Mouse (Mus musculus) thymus, postnatal 10 days (tissue): ENCODE results near the gene Dffb.
A peak's percentile ranks its signal among the peaks of the same experiment; 100 is the strongest.

Experiments used
- DNase-seq, 2 experiments: peaks; one replicate each; pipeline ENCODE4 v3.0.0; 2021; ENCODE audit warnings: low spot score in 2 of 2

Gene Dffb

DNA sequence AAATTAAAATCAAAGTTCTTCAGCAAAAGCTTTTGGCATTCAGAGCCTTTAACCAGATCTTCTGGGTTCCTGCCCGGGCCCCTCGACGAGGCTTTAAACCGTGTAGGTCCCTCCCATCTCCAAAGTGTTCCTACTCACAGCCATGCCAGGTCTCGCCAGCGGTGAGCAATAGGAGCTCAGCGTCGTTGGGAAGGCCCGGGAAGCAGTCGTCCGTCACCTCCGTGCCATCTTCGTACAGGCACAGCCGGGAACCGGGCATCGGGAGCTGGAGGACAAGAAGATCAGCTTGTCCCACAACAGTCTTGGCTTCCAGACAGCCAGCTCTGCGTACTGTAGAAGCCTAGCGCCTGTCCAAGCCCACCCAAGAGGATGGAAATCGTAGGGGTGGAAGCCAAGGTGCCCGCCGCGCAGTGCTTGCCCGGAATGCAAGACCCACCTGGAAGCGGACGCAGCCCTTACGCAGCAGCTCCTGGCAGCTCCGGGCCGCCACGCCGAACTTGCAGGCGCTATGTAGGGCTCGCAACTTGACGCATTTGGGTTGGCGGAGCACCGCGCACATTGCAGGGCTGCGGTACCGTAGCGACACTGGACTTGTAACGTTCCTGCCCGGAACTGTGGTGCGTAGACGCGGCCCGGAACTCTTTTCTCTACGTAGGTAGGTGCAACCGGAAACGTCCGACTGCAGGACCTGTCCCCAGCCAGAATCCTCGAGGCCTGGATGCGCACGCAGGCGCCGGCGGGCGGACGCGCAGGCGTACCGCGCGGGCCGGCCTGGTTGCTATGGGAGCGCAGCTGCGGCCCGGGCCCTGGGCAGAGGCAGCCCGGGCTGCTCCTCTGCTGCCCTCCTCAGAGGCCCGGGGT lies at the start of gene Dffb, which contains the start of gene Cep104:
Gene Dffb, minus strand, starts transcription at position 696 of the 861 bp plus-strand sequence.
Gene Cep104, plus strand, starts transcription at position 764 of the 861 bp plus-strand sequence.
- peak; percentile 82 to 90 for DNase-seq

DNA sequence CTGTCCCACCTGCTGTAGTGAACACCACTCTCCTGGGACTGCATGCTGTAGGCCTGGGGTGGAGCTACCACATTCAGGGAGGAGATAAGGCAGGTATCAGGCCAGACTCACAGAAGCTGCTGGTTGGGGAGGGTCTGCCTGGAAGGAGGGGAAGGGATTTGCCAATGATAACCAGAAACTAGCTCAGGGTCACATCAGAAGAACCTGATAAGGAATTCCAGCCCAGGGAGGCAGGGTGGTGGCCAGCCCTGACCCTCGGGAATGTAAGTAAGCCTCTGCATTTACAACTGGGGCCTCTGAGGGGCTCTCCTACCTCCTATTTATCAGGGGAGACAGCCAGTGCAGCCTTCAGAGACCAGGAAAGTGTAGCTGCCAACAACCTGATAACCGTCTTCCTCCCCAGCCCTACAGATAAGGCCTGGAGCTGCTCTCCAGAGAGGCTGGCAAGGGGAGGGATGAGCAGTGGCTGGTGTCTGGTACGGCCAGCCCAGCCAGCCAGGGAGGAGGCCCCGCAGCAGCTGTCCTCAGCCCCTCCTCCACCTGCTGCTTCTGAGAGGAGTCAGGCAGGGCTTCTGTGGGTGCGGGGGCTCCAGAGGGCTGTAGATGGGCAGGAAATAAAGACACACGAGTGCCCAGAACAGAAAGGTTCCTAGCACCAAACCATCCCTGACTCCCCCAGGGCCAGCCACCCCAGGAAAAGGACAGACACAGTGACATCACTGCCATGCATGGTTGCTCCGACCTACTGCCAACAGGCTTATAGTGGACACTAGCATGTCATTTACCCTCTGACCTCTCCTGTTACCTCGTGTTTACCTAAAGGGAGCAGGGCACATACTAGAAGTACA lies 49.1 kb upstream of the Dffb start:
- no peak for DNase-seq

DNA sequence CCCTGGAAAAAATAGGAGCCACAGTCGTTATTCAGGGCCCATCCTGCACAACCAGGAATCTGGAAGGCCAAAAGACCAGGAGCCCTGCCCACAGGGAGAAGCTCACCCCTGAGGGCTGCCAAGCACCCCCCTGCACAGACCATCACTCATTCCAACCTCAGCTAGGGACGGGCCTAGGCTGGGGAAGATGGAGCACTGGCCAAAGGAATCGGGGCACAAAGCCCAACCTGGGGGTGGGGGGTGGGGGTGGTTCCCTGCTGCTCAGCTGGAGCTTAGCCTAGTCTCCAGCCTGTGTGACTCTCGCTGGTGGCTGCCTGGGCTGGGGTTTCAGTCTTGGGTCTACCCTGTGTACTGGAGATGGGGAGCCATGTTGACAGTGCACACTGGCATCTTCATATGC lies 47.9 kb upstream of the Dffb start:
- no peak for DNase-seq

DNA sequence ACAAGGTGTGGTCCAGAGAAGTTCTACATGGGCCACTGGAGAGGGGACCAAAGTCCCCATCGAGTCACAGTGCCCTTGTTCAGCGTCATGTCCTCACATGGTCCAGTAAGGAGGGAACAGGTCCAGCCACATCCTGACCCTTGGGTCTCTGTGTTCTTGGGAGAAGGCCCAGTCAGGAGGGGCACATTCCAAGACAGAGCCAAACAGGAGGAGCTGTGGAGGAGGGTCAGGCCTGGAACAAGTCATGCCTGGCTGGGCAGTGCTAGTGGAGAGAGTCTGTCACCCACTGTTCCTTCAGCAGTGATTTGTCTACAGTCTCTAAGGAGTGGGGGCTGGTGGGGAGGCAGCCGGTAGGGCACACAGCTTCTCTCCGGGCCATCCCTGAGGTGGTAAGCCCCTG lies 47.5 kb upstream of the Dffb start:
- no peak for DNase-seq

DNA sequence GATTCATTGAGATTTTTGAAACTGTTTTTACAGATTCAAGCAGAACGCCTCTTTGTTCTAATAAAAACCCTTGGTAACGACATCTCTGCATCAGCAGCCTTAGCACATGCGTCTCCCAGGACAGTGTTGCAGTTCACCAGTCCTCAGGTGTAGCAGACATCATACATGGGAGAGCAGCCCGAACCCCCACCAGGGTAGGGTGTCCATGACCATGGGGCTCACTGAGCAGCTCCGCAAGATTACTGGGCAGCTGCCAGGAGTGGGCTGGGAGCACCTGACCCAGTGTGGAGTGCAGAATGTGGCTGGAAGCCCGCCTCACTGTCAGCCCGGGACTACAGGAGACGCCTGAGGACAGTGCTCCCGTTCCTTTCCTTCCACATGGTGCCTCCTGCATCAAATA lies 46.5 kb upstream of the Dffb start:
- no peak for DNase-seq

DNA sequence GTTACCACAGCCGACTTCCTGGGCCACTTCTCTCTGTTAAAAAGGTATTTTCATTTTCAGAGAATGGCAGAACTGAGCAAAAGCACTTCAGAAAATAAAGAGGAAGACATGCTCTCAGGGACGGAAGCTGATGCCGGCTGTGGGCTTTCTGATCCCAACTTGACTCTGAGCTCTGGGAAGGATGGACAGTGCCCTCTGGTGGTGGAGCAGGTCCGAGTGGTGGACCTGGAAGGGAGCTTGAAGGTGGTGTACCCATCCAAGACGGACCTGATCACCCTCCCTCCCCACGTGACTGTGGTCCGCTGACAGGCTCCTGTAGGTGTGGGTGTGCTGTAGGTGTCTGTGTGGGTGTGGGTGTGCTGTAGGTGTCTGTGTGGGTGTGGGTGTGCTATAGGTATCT lies 44.6 kb upstream of the Dffb start:
- peak in 1 of 2 experiments; percentile 45 for DNase-seq

DNA sequence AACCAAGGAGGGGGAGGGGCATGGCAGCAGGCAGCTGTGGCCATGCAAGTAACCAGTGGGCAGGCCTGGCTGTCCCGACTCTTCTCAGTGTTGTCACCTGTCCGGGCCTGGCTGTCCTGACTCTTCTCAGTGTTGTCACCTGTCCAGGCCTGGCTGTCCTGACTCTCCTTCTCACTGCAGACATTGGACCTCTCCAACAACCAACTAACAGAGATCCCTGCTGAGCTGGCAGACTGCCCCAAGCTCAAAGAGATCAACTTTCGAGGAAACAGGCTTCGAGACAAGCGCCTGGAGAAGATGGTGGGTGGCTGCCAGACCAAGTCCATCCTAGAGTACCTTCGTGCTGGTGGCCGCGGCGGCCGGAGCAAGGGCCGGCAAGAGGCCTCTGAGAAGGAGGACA lies 40.5 kb upstream of the Dffb start:
- DNase-seq: no peak

DNA sequence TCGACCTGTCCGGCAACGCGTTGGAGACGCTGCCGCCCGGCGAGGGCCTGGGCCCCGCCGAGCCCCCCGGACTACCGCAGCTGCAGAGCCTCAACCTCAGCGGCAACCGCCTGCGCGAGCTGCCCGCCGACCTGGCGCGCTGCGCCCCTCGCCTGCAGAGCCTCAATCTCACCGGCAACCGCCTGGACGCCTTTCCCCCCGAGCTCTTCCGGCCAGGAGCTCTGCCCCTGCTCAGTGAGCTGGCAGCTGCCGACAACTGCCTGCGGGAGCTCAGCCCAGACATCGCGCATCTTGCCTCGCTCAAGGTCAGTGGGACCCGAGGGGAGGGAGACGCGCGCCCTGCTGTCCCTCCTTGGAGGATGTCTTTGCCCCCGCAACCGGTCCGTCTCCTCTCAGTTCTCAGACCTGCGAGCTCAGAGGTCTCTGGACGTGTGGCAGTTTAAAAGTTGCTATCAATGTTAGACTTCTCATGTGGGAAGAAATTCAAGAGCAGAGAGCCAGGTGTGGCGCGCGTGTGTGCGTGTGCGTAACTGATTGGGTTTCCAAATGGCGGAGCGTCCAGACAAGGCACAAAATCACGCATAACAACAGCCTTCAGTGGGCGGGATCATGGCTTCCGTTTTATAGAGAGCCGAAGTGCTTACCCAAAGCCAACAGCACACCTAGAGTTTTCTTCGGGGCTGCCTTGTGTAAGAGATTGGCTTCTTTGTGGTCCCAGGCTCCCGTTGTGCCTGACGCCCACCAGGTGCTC lies 37.4 kb upstream of the Dffb start:
- DNase-seq: peak; percentile 11 to 22

DNA sequence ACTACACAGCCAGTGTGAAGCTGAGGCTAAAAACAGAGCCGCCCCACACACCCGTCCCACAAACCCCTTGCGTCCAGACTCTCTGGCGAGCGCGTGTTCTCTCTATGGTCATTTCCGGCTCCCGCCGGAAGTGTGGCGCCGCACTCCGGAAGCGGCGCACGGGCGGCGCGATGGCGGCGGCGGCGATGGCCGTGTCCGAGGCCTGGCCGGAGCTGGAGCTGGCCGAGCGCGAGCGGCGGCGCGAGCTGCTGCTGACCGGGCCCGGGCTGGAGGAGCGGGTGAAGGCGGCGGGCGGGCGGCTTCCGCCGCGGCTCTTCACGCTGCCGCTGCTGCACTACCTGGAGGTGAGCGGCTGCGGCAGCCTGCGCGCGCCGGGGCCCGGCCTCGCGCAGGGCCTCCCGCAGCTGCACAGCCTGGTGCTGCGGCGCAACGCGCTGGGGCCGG lies 36.7 kb upstream of the Dffb start, which contains the start of gene Lrrc47:
Gene Lrrc47, plus strand, starts transcription at position 86 of the 444 bp plus-strand sequence.
- DNase-seq: peak; percentile 64 to 70

DNA sequence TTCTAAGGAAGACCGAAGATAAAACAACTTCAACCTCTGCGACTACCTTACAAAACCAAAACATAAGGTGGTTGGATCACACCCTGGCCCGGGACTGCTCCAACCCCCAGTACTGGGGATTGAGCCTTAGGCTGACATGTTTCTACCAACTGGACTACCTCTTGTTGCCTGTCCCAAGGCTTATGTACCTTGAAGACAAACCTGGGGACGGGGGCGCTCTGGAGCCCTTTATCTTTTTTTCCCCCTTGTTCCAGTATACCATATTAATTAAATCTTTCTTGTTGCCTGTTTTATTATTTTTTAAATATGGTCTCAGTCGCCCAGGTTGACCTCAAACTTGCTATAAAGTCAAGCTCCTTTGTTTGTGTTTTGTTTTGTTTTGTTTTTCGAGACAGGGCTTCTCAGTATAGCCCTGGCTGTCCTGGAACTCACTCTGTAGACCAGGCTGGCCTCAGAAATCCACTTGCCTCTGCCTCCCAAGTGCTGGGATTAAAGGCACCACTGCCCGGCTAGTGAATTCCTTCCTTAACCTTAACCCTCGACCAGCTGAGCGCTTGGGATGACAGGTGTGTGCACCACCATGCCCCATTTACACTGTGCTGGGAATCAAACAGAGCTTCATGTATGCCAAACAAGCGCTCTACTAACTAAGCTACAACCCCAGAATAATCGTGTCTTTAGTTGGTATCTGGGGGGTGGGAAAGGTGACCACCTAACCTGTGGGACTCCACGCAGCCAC lies 36.1 kb upstream of the Dffb start:
- DNase-seq: no peak

DNA sequence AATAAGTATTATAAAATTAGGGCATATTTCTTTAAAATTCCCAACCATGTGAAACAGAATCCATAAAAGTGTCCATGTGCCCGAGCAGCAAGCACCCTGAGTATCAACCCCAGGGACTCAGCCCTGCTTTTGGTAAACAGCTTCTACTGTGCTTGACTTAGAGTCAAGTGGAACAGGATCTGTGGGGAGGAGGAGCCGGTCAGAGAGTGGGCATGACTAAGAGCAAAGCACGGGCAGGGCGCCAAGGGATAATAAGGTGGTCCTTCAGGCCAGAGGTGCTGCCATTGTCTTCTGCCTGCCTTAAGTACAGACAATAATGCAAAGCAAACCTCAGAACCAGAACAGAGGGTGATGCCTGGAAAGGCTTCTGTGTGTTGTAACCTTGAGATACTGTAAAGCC lies 32.8 kb upstream of the Dffb start:
- DNase-seq: no peak

DNA sequence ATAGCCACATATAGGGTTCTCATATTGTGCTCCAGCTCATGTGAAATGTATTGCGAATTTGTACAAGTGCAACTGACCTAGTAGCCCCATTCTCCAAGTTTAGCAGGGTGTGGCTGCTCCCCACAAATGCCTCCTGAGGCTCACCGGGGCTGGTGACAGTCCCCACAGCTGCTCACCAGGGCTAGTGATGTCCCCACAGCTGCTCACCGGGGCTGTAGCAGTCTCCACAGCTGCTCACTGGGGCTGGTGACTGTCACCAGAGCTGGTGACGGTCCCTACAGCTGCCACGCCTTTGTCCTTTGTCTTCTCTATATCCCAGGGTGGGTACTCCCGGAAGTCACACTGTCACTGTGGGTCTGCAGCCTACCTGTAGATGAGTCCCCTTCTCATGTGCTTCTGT lies 31.3 kb upstream of the Dffb start:
- no peak for DNase-seq

DNA sequence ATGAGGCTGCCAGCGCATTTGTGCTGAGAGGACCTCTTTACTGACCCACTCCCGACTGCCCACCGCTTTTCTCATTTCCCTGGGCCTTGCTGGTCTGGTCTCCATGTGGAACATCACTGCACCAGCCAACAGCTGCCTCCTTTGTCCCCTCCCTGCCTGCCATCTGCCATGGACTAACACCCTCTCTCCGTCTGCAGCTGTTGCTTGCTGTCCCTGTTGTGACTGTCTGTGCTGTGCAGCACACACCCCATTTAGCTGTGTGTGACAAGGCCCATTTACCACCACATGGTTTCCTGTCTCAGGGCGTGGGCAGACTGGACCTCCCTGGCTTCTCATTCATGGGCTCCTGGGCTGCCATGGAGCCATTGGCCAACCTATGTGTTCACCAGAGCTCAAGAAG lies 30.6 kb upstream of the Dffb start:
- DNase-seq: no peak

DNA sequence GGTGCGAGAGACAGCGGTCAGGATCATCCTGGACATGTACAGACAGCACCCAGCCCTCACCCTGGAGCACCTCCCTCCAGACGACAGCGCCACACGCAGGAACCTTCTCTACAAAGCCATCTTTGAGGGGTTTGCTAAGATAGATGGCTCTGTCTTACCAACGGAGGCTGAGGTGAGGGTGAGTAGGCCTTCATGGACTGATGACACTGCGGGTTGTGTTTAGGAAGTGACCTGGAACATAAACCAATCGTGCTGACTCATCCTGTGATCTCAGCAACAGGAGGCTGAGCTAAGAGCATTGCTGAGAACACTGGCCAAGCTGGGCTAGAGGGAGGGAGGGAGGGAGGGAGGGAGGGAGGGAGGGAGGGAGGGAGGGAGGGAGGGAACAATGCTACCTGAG lies 18.6 kb upstream of the Dffb start:
- no peak for DNase-seq

DNA sequence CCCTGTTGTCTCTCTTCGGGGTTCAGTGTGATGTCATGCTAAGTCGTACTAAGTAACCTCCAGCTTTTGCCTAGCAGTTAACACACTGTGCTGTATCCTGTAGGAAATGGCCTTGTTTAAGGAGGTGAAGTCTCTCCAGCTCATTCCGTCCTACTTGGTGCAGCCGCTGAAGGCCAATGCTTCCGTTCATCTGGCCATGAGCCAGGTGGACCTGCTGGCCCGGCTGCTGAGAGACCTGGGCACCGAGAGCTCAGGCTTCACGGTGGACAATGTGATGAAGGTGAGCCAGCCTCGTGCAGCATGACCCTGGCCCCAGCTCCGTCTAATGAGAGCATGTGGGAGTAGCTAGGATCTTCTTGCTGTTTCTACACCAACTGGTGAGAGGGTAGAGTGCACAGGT lies 17.8 kb upstream of the Dffb start:
- no peak for DNase-seq

DNA sequence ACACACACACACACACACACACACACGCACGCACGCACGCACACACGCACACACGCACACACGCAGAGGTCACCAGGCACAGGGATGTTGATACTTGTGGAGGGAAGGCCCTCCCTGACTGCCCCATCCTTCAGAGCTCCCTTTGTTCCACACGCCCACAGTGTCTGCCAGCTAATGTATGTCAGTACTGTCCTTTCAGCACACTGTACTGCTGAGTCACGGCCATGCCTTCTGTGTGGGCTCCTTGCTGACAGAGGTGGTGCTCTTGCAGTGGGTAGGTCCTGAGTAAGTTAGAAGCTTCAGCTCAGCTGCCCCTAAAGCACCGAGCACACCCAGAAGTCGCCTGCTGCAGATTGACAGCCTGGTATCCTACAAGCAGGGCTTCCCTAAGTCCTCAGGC lies 5.5 kb upstream of the Dffb start:
- DNase-seq: no peak

DNA sequence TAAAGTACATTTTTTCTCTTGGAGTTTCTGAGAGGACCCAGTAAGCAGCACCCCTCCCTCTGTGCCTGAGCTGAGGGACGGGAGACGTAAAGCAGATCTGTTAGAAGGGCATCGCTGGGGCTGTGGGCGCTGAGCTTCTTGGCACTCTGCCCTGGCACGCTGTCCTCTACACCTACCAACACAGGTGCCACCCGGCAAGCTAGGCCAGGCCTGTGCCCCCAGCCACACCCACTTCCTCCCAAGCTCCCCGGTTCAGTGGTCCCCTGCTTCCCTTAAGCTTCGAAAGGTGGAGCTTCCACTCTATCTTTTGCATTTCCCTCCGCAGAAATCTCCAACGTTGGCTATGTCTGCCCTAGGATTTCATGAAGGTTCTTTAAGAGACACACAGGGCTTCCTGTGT lies 4.3 kb upstream of the Dffb start:
- no peak for DNase-seq

DNA sequence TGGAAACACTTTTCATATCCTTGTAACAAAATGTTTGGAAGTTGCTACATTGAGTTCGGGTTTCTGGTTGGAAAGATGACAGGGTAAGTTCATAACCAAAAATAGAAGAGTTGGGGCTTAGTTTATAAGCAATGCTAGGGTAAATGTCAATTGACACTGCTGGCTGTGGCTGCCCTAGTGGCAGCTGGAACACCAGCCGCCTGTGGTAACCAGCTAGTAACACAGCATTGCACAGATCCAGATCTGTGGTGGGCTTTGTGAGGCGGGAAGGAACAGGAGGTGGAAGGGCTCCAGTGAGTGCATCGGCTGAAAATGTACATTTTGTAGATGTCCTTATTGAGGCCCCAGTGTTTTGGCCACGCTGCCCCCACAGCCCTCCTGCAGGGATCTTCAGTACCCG lies 842 bp upstream of the Dffb start:
- no peak for DNase-seq

DNA sequence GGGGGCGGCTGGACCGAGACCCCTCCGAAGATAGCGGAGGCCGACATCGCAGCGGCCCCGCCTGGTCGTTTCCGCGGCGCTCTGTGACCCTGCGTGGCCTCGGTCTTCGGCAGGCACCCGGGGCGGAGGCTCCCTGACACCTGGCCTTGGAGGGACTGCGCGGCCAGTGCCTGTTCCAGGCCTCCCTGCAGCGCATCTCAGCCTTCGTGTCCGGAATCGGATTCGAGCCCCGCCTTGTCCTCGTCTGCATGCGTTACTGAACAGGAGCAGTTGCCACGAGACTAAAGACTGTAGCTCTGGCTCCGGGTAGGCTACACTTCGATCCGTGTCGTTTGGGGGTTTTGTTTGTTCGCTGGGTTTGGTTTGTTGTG lies 351 bp upstream of the Dffb start:
- DNase-seq: no peak

DNA sequence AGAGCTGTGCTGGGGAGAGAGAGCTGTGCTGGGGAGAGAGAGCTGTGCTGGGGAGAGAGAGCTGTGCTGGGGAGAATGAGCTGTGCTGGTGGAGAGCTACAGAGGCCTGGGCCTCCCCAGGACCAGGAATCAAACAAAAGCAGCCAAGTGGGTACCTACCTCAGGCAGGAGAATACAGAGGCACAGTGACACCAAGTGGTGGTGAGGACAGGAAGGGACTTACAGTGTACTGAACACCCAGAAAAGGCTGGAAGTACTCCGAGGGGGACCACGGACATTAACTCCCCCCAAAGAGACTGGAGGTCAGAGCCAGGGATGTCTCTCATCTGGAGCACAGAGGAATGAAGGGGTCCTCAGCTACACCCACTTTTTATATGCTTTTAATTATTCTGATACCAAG lies 6.9 kb downstream of the Dffb start:
- DNase-seq: no peak

DNA sequence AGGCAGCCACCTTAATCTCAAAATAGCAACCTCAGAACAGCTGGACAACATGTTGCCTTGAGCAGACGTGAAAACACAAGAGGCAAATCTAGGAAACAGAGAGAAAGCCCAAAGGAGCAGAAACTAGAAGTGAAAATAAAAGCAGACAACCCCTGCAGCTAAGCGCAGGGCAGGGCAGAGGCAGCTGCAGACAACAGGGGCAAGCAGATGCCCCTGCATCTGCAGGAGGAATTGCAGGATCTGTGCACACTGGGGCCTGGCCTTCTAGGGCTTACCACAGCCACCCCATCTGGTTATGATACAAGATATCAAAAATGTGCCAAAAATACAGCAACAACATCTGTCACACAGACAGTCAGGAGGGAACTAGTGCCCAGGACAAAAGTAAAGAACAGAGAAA lies 7.4 kb downstream of the Dffb start:
- no peak for DNase-seq
